Mouse (Mus musculus) MEL (cell line): ENCODE results near the gene Rbp7.

ENCODE experiments used
- SIN3A ChIP-seq: IDR thresholded peaks from 2 replicates; pipeline ENCODE4 v1.6.1; 2012; ENCODE audit warnings: low read length, improper control_type of control experiment, inconsistent platforms
- USF2 ChIP-seq, 2 experiments: IDR thresholded peaks; 2 replicates each; pipeline ENCODE4 v1.6.1; 2011 to 2012; ENCODE audit warnings: improper control_type of control experiment in 2 of 2, low read length in 2 of 2, borderline replicate concordance in 1 of 2, inconsistent platforms in 1 of 2, low read depth in 1 of 2, mild to moderate bottlenecking in 1 of 2; ENCODE audit not compliant: insufficient read depth in 1 of 2

DNA sequence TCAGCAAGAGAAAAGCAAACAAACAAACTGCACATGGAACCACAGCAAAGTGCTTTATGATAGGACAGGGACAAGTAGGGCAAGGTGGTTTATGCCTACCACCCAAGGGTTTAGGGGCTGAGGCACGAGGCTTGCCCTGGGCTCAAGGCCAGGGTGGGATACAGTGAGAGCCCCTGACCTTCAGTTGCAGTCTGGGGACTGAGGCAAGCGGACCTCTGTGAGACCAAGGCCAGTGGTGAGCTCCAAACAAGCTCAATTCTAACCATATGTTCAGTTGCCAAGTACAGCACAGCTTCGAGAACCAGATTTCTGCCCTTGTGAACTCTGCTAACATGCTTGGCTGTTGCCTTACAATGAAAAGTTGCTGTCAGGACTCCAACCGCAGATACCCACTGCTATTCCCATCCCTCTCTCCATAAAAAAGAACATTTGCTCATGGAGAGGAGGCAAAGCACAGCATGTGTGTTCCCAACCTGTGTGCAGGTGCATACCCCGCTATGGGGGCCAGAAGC is 36.9 kb downstream of the Rbp7 start:
- TF ChIP-seq SIN3A (no peak), USF2 (IDR thresholded peaks at IDR 0.05; ENCODE audit: borderline replicate concordance in 1 of 2, insufficient read depth in 1 of 2, low read depth in 1 of 2, low read length in 2 of 2) (no peak)
